ENCODE assay signal across 1 mouse cellular context in genomic region chr17:17839276-17839675, GRCm38 (mm10).
TF ChIP-seq lines count a peak whose summit lies in the region.

No protein-coding gene starts in this region.

TF ChIP-seq in CH12.LX, 34 proteins besides CTCF, POLR2A, EP300 and RAD21:
- TF ChIP-seq PAX5 (IDR thresholded peaks at IDR 0.05; ENCODE audit: low read length) (no peak), RCOR1 (conservative IDR thresholded peaks at IDR 0.05; ENCODE audit: low read depth, low read length) (no peak), KAT2A (IDR thresholded peaks at IDR 0.05; ENCODE audit: insufficient replicate concordance, low read length) (no peak), MAX (IDR thresholded peaks at IDR 0.05; ENCODE audit: low read length) (no peak), HCFC1 (IDR thresholded peaks at IDR 0.05; ENCODE audit: low read depth, low read length) (no peak), MEF2A (IDR thresholded peaks at IDR 0.05; ENCODE audit: borderline replicate concordance, low read depth, low read length) (no peak), ETS1 (conservative IDR thresholded peaks at IDR 0.05; ENCODE audit: low read depth, low read length) (no peak), TBP (conservative IDR thresholded peaks at IDR 0.05; ENCODE audit: low read depth, low read length) (no peak), ELF1 (IDR thresholded peaks at IDR 0.05; ENCODE audit: low read depth, low read length) (no peak), BHLHE40 (IDR thresholded peaks at IDR 0.05; ENCODE audit: low read depth, low read length) (no peak), UBTF (IDR thresholded peaks at IDR 0.05; ENCODE audit: low read depth, low read length) (no peak), USF2 (conservative IDR thresholded peaks at IDR 0.05; ENCODE audit: low read depth, low read length) (no peak), MAFK (IDR thresholded peaks at IDR 0.05; ENCODE audit: insufficient replicate concordance, low read length) (no peak), MXI1 (IDR thresholded peaks at IDR 0.05; ENCODE audit: low read depth, low read length) (no peak)
